Mouse (Mus musculus): ENCODE results near the gene Ctsl. TPM values are rescaled to one million over a fixed set of nuclear protein-coding genes. Genes with fewer than 3 reads are reported as not detected.

Ctsl gene
- 27.8 TPM for total RNA-seq (2023)

GRCm38 (mm10) chr13:64370173-64370940 is at the start of gene Ctsl:
Gene Ctsl (minus strand): TSS chr13:64370890.

GRCm38 (mm10) chr13:64312024-64312915 is 58.4 kb downstream of the Ctsl start, which contains the start of gene Aaed1:
Gene Aaed1 (minus strand): TSS chr13:64312710.

Other genes starting within 250 kb of the Ctsl start
- 18.2 TPM for gene Slc35d2, start 241.5 kb downstream of the Ctsl start, total RNA-seq (2023)
- 9.3 TPM for gene Zfp367, start 217.7 kb downstream of the Ctsl start, total RNA-seq (2023)
- gene Habp4, start 209.1 kb downstream of the Ctsl start, total RNA-seq (2023) = 19.3 TPM
- gene Cdc14b, start 95.6 kb downstream of the Ctsl start, total RNA-seq (2023) = 24.0 TPM
- 57.7 TPM for gene Aaed1, start 58.2 kb downstream of the Ctsl start, total RNA-seq (2023)
- gene Cdk20, start 61.4 kb upstream of the Ctsl start, total RNA-seq (2023) = 5.5 TPM
- gene Fam240b, start 126.9 kb upstream of the Ctsl start, total RNA-seq (2023) = not detected